Mouse (Mus musculus) adipocyte (in vitro differentiated cells): ENCODE measurements around the gene Olfr839-ps1.

ENCODE experiments used
- DNase-seq: peaks from one replicate; pipeline ENCODE4 v3.0.0-alpha.2; 2016; ENCODE audit warnings: low spot score

The Olfr839-ps1 gene

GRCm38 (mm10) chr9:19177212-19177611 is at the start of gene Olfr839-ps1:
TSS of gene Olfr839-ps1 (minus strand) at chr9:19177312.
- DNase-seq: no peak

- no peak for DNase-seq
Measured at GRCm38 (mm10) chr9:19136017-19136416, 41.1 kb downstream of the Olfr839-ps1 start, which contains the start of gene Olfr837. TSS of gene Olfr837 (plus strand) at chr9:19136317.

GRCm38 (mm10) chr9:19120082-19120481 is 57.0 kb downstream of the Olfr839-ps1 start, which contains the start of gene Olfr836:
TSS of gene Olfr836 (plus strand) at chr9:19120382.
- DNase-seq: no peak
